In the genomic region with DNA sequence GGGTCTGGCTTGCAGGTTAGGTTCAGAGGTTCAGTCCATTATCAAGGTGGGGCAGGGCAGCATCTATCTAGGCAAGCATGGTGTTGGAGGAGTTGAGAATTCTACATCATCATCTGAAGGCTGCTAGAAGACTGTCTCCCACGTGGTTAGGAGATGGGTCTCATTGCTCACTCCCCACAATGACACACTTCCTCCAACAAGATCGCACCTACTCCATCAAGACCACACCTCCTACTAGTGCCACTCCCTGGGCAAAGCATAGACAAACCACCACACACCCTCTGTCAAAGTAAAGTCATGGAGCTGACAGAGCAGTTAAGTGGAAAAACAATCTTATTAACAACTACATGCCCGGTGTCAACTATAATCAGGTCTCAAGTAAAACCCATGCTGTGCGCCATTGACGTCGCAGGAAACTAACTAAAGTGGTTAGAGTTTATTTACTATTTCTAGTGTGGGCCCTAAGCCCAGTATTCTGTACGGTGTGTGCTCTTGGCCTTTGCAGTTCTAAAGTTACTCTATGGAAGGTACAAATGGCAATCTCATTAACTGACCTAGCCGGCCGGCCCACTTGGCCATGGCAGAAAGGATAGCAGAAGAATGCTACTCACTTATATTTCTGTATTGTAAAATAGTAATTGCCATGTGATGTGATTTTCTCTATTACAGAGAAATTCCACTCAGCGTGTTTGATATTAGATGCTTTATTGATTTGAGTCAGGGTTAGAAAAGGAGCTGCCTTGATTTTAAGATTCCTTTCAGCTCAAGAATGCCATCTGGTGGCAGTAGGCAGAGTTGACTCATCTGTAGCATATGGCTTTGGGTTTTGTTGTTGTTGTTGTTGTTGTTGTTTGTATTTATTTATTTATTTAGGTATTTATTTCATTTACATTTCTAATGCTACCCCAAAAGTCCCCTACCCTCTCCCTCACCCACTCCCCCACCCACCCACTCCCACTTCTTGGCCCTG, we compare ENCODE assay signal across 10 mouse cellular contexts. TPM values are rescaled to one million over a fixed set of nuclear protein-coding genes. Genes with fewer than 3 reads are reported as not detected.
DNase-seq lines count a peak whose midpoint lies in the region; ATAC-seq and TF ChIP-seq lines count a peak whose summit lies in the region.
"Had no signal": no experiment of that assay in that cellular context is flagged by ENCODE, and none has a peak within 500 bp of the region (broad histone marks: within the 10 kb centered on the region; RNA-seq: fewer than 3 reads in every experiment).

No protein-coding gene starts in this region.

- peak; percentile 62 for DNase-seq in forebrain, embryonic 14.5 days (ENCODE audit: low spot score)
- no peak for DNase-seq in liver, postnatal 0 days
- peak; percentile 67 for DNase-seq in brain, embryonic 14.5 days (ENCODE audit: low read depth)
- peak; percentile 22 to 49 for DNase-seq in heart, postnatal 14 days

- H3K9me3 ChIP-seq in forebrain, embryonic 14.5 days (replicated peaks; ENCODE audit: control insufficient read depth, low read length), result no peaks in the 10 kb centered on the region
- no peaks in the 10 kb centered on the region for H3K9me3 ChIP-seq in forebrain, embryonic 12.5 days
- no peaks in the 10 kb centered on the region for H3K9me3 ChIP-seq in liver, postnatal 0 days (ENCODE audit: low read length)
- H3K9me3 ChIP-seq in liver, embryonic 12.5 days (replicated peaks), result no peaks in the 10 kb centered on the region
- H3K9me3 ChIP-seq: heart, embryonic 15.5 days; midbrain, embryonic 12.5 days had no signal

- H3K4me1 ChIP-seq in forebrain, embryonic 14.5 days (ENCODE audit: control insufficient read depth, insufficient read depth, low read length), result no peaks in the 10 kb centered on the region
- H3K4me1 ChIP-seq in forebrain, embryonic 12.5 days, result no peaks in the 10 kb centered on the region
- peaks cover 3% of the 10 kb centered on the region; the same call in 1 of the 2 replicates for H3K4me1 ChIP-seq in liver, postnatal 0 days (ENCODE audit: insufficient read depth)
- peaks cover 16% of the 10 kb centered on the region for H3K4me1 ChIP-seq in liver, embryonic 12.5 days
- H3K4me1 ChIP-seq: heart, embryonic 15.5 days; midbrain, embryonic 12.5 days had no signal

- H3K4me3 ChIP-seq in forebrain, embryonic 14.5 days (ENCODE audit: low read depth, low read length), result no peak overlapping the region
- no peak overlapping the region for H3K4me3 ChIP-seq in forebrain, embryonic 12.5 days (replicated peaks)
- no peak overlapping the region for H3K4me3 ChIP-seq in liver, postnatal 0 days (ENCODE audit: low read depth, low read length)
- H3K4me3 ChIP-seq in liver, embryonic 12.5 days, result no peak overlapping the region
- H3K4me3 ChIP-seq: heart, embryonic 15.5 days; midbrain, embryonic 12.5 days had no signal

- no peak overlapping the region for H3K4me2 ChIP-seq in forebrain, embryonic 14.5 days (ENCODE audit: low read length)
- no peak overlapping the region for H3K4me2 ChIP-seq in forebrain, embryonic 12.5 days
- H3K4me2 ChIP-seq in liver, postnatal 0 days (ENCODE audit: low read depth, low read length), result no peak overlapping the region
- no peak overlapping the region for H3K4me2 ChIP-seq in liver, embryonic 12.5 days
- H3K4me2 ChIP-seq: heart, embryonic 15.5 days; midbrain, embryonic 12.5 days had no signal

- TF ChIP-seq POLR2A in brain, embryonic 14.5 days (IDR thresholded peaks at IDR 0.05; ENCODE audit: borderline replicate concordance, extremely low read depth, insufficient read depth, insufficient read length, poor library complexity, severe bottlenecking), result no peak

- WGBS in forebrain, embryonic 14.5 days, result 90% methylated on average over 10 of the region's 10 CpGs
- WGBS in forebrain, embryonic 12.5 days, result 89% methylated on average over 10 of the region's 10 CpGs
- 80% methylated on average over 10 of the region's 10 CpGs for WGBS in liver, postnatal 0 days (ENCODE audit: insufficient replicate concordance)
- WGBS in liver, embryonic 12.5 days (ENCODE audit: insufficient replicate concordance), result 76% methylated on average over 10 of the region's 10 CpGs

- intact Hi-C loops in heart, postnatal 14 days (cut with DNase I), result loop anchor here (1.0 to 10.0 kb wide), 4 partner anchors 13 to 187 kb away; a partner anchor contains a TSS

- no peak overlapping the region for H3K9ac ChIP-seq in forebrain, embryonic 14.5 days (ENCODE audit: low read length)
- no peak overlapping the region for H3K9ac ChIP-seq in forebrain, embryonic 12.5 days
- H3K9ac ChIP-seq in liver, postnatal 0 days (replicated peaks), result no peak overlapping the region
- no peak overlapping the region for H3K9ac ChIP-seq in liver, embryonic 12.5 days
- H3K9ac ChIP-seq: heart, embryonic 15.5 days; midbrain, embryonic 12.5 days had no signal

- TF ChIP-seq CTCF in liver, postnatal 0 days (IDR thresholded peaks at IDR 0.05; ENCODE audit: low read depth), result peak; percentile 82
- TF ChIP-seq CTCF in brain, embryonic 14.5 days (IDR thresholded peaks at IDR 0.05; ENCODE audit: borderline replicate concordance, extremely low read depth, insufficient read depth, insufficient read length), result peak; percentile 58; the same call in 1 of the 2 replicates

- peaks cover 16% of the 10 kb centered on the region for H3K36me3 ChIP-seq in forebrain, embryonic 14.5 days (ENCODE audit: control insufficient read depth, insufficient read depth, low read length)
- H3K36me3 ChIP-seq in forebrain, embryonic 12.5 days (replicated peaks), result peaks cover 38% of the 10 kb centered on the region
- H3K36me3 ChIP-seq in liver, postnatal 0 days (replicated peaks; ENCODE audit: insufficient read depth, low read length), result peaks cover 6% of the 10 kb centered on the region; the same call in 1 of the 2 replicates
- peaks cover 45% of the 10 kb centered on the region for H3K36me3 ChIP-seq in liver, embryonic 12.5 days

- no peak for TF ChIP-seq EP300 in liver, postnatal 0 days (IDR thresholded peaks at IDR 0.05; ENCODE audit: low read depth)

- no peak overlapping the region for H3K27ac ChIP-seq in forebrain, embryonic 14.5 days (ENCODE audit: low read depth, low read length)
- no peak overlapping the region for H3K27ac ChIP-seq in forebrain, embryonic 12.5 days
- no peak overlapping the region for H3K27ac ChIP-seq in liver, postnatal 0 days (ENCODE audit: low read depth)
- H3K27ac ChIP-seq in liver, embryonic 12.5 days, result no peak overlapping the region
- H3K27ac ChIP-seq: heart, embryonic 15.5 days; midbrain, embryonic 12.5 days had no signal

- H3K27me3 ChIP-seq in forebrain, embryonic 14.5 days (replicated peaks; ENCODE audit: control insufficient read depth, insufficient read depth, low read length), result no peaks in the 10 kb centered on the region
- no peaks in the 10 kb centered on the region for H3K27me3 ChIP-seq in forebrain, embryonic 12.5 days
- no peaks in the 10 kb centered on the region for H3K27me3 ChIP-seq in liver, postnatal 0 days (ENCODE audit: insufficient read depth, low read length)
- no peaks in the 10 kb centered on the region for H3K27me3 ChIP-seq in liver, embryonic 12.5 days (replicated peaks)
- H3K27me3 ChIP-seq: heart, embryonic 15.5 days; midbrain, embryonic 12.5 days had no signal

- peak; percentile 44; the same call in 1 of the 2 replicates for ATAC-seq in forebrain, embryonic 14.5 days
- ATAC-seq in forebrain, embryonic 12.5 days (ENCODE audit: low FRiP score), result no peak
- ATAC-seq in liver, postnatal 0 days, result no peak
- ATAC-seq in liver, embryonic 12.5 days, result no peak
- ATAC-seq in monocyte, adult 5-6 weeks (replicated peaks; ENCODE audit: insufficient number of reproducible peaks, low FRiP score, low TSS enrichment, poor library complexity, severe bottlenecking), result peak; percentile 68; the same call in 1 of the 2 replicates
- no peak for ATAC-seq in granulocyte monocyte progenitor cell, adult 5-6 weeks (replicated peaks; ENCODE audit: poor library complexity, severe bottlenecking)

RNA-seq across cellular contexts. Expression of a gene that starts 15.3 kb away (rescaled TPM):
- polyA plus RNA-seq in forebrain, embryonic 14.5 days (2014; fragmentation: Nextera tagmentation; extraction: Ambion mirVana), result 21.2 TPM in 2 replicates
- 36.6 and 37.8 TPM in 2 replicates for polyA plus RNA-seq in forebrain, embryonic 12.5 days (2016; fragmentation: Nextera tagmentation; extraction: Ambion mirVana)
- polyA plus RNA-seq in liver, postnatal 0 days (2015; fragmentation: Nextera tagmentation; extraction: Ambion mirVana), result 4.1 and 4.9 TPM in 2 replicates
- polyA plus RNA-seq in liver, embryonic 12.5 days (2016; fragmentation: Nextera tagmentation; extraction: Ambion mirVana), result 14.1 and 15.6 TPM in 2 replicates
- polyA plus RNA-seq in brain, embryonic 14.5 days (2012; rRNA removed), result 16.6 and 24.8 TPM in 2 replicates
- 10 to 100 TPM in 1 of 2 experiments, 1 to 10 TPM in 1; 8.8 to 10.0 TPM for total RNA-seq in heart, postnatal 14 days (2021)
- total RNA-seq in monocyte, adult 5-6 weeks (2017), result 11.7 to 50.5 TPM (median 19.1 TPM) in 3 replicates
- 23.0 and 37.4 TPM in 2 replicates for total RNA-seq in granulocyte monocyte progenitor cell, adult 5-6 weeks (2014; fragmentation: Nextera tagmentation)
- 19.8 and 22.3 TPM in 2 replicates for total RNA-seq in granulocyte monocyte progenitor cell, adult 5-6 weeks (2017)

RNA-seq across cellular contexts. Expression of a gene that starts 29.2 kb away (rescaled TPM):
- polyA plus RNA-seq in forebrain, embryonic 14.5 days (2014; fragmentation: Nextera tagmentation; extraction: Ambion mirVana), result 3.9 and 8.6 TPM in 2 replicates
- polyA plus RNA-seq in forebrain, embryonic 12.5 days (2016; fragmentation: Nextera tagmentation; extraction: Ambion mirVana), result 0.14 and 0.23 TPM in 2 replicates
- 0.02 TPM in 1 of 2 replicates, not detected in the other for polyA plus RNA-seq in liver, postnatal 0 days (2015; fragmentation: Nextera tagmentation; extraction: Ambion mirVana)
- not detected in 2 replicates for polyA plus RNA-seq in liver, embryonic 12.5 days (2016; fragmentation: Nextera tagmentation; extraction: Ambion mirVana)
- polyA plus RNA-seq in brain, embryonic 14.5 days (2012; rRNA removed), result 5.1 and 7.9 TPM in 2 replicates
- under 1 TPM; 0.49 to 0.74 TPM for total RNA-seq in heart, postnatal 14 days (2021)
- total RNA-seq in monocyte, adult 5-6 weeks (2017), result 4.0 to 16.8 TPM (median 10.8 TPM) in 3 replicates
- not detected in 2 replicates for total RNA-seq in granulocyte monocyte progenitor cell, adult 5-6 weeks (2014; fragmentation: Nextera tagmentation)
- 0.26 TPM in 1 of 2 replicates, not detected in the other for total RNA-seq in granulocyte monocyte progenitor cell, adult 5-6 weeks (2017)

RNA-seq across cellular contexts. Expression of a gene that starts 32.4 kb away (rescaled TPM):
- 2.4 and 3.6 TPM in 2 replicates for polyA plus RNA-seq in forebrain, embryonic 14.5 days (2014; fragmentation: Nextera tagmentation; extraction: Ambion mirVana)
- 2.4 and 3.1 TPM in 2 replicates for polyA plus RNA-seq in forebrain, embryonic 12.5 days (2016; fragmentation: Nextera tagmentation; extraction: Ambion mirVana)
- 0.20 and 0.69 TPM in 2 replicates for polyA plus RNA-seq in liver, postnatal 0 days (2015; fragmentation: Nextera tagmentation; extraction: Ambion mirVana)
- 0.41 and 0.84 TPM in 2 replicates for polyA plus RNA-seq in liver, embryonic 12.5 days (2016; fragmentation: Nextera tagmentation; extraction: Ambion mirVana)
- 6.4 and 11.1 TPM in 2 replicates for polyA plus RNA-seq in brain, embryonic 14.5 days (2012; rRNA removed)
- total RNA-seq in heart, postnatal 14 days (2021), result under 1 TPM in 1 of 2 experiments, not detected in 1; 0.31 TPM
- total RNA-seq in monocyte, adult 5-6 weeks (2017), result 0.67 TPM in 1 of 3 replicates, not detected in the others
- not detected in 2 replicates for total RNA-seq in granulocyte monocyte progenitor cell, adult 5-6 weeks (2014; fragmentation: Nextera tagmentation)
- total RNA-seq in granulocyte monocyte progenitor cell, adult 5-6 weeks (2017), result 0.26 TPM in 1 of 2 replicates, not detected in the other

Comparison
In these comparisons a context has a peak if more than half of its experiments do, and no peak if none do; other contexts are left out.
1. ATAC-seq: peak in forebrain, embryonic 14.5 days (single experiment) and monocyte, adult 5-6 weeks (single experiment); none in forebrain, embryonic 12.5 days (single experiment), liver, postnatal 0 days (single experiment), liver, embryonic 12.5 days (single experiment) and granulocyte monocyte progenitor cell, adult 5-6 weeks (single experiment).